Mouse (Mus musculus) right cerebral cortex, postnatal 25 days (tissue): ENCODE measurements at regions not wholly inside any gene's neighbourhood (a gene's known extent, or its start where the extent isn't known, plus 50 kb on each side); places are given as distances from the start of the nearest gene placed in this dataset.

Experiments used
- DNase-seq: peaks from one replicate; pipeline ENCODE4 v3.0.0; 2022

GRCm38 (mm10) chr1:83495022-83495421, 87.0 kb upstream of the Sphkap start:
- no peak for DNase-seq

DNA sequence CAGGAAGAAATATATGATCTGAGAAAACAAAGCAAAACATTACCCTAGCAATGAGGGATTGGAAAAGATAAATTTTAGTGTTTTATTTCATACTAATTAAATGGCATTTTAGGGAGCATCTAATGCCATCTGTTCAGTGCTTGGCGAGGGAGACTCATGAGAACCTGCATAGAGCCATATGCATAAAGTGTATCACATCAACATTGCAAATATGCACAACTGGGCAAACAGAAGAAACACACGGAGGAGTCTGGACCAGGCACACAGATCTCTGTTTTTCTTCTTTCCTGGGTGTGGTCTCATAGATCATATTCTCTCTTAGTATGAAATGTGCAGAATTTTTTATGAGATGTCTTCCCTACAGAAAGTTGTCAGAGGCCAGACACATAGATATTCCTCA, 71.1 kb upstream of the Sphkap start:
- DNase-seq = peak; percentile 5
